Mouse (Mus musculus) MEL (cell line): ENCODE measurements at regions not wholly inside any gene's neighbourhood (a gene's known extent, or its start where the extent isn't known, plus 50 kb on each side); places are given as distances from the start of the nearest gene placed in this dataset.

Source experiments
- CHD1 ChIP-seq: IDR thresholded peaks from 2 replicates; pipeline ENCODE4 v1.6.1; 2012; ENCODE audit warnings: low read depth, mild to moderate bottlenecking, inconsistent platforms, low read length, improper control_type of control experiment
- CTCF ChIP-seq, 3 experiments: IDR thresholded peaks in 2 of 3; conservative IDR thresholded peaks in 1 of 3; 2 replicates each; pipeline ENCODE4 v1.5.1; 2011 to 2012; ENCODE audit warnings: low read length in 3 of 3, low read depth in 2 of 3, mild to moderate bottlenecking in 2 of 3, improper control_type of control experiment in 1 of 3, inconsistent platforms in 1 of 3, mixed read lengths in 1 of 3, moderate library complexity in 1 of 3; ENCODE audit not compliant: control insufficient read depth in 1 of 3, insufficient read depth in 1 of 3, poor library complexity in 1 of 3, severe bottlenecking in 1 of 3
- MAX ChIP-seq: IDR thresholded peaks from 2 replicates; pipeline ENCODE4 v1.6.1; 2011; ENCODE audit warnings: low read length, improper control_type of control experiment
- MXI1 ChIP-seq: IDR thresholded peaks from 2 replicates; pipeline ENCODE4 v1.6.1; 2011; ENCODE audit warnings: mild to moderate bottlenecking, low read depth, low read length, improper control_type of control experiment
- NELFE ChIP-seq: IDR thresholded peaks from 2 replicates; pipeline ENCODE4 v1.6.1; 2011; ENCODE audit warnings: low read depth, low read length, improper control_type of control experiment
- POLR2A ChIP-seq, 2 experiments: IDR thresholded peaks; 2 replicates each; pipeline ENCODE4 v1.6.1; 2011 to 2012; ENCODE audit warnings: low read length in 2 of 2, mild to moderate bottlenecking in 2 of 2, control low read depth in 1 of 2, improper control_type of control experiment in 1 of 2, low read depth in 1 of 2, moderate library complexity in 1 of 2; ENCODE audit not compliant: control insufficient read depth in 1 of 2, insufficient read depth in 1 of 2, poor library complexity in 1 of 2
- POLR2AphosphoS5 ChIP-seq: IDR thresholded peaks from 2 replicates; pipeline ENCODE4 v1.6.1; 2012; ENCODE audit warnings: low read depth, borderline replicate concordance, mild to moderate bottlenecking, inconsistent platforms, low read length, moderate library complexity, mixed read lengths
- SIN3A ChIP-seq: IDR thresholded peaks from 2 replicates; pipeline ENCODE4 v1.6.1; 2012; ENCODE audit warnings: low read length, improper control_type of control experiment, inconsistent platforms
- SMC3 ChIP-seq: IDR thresholded peaks from 2 replicates; pipeline ENCODE4 v1.6.1; 2011; ENCODE audit warnings: low read depth, low read length, improper control_type of control experiment
- TAL1 ChIP-seq: IDR thresholded peaks from 2 replicates; pipeline ENCODE4 v1.6.1; 2012; ENCODE audit warnings: mild to moderate bottlenecking, inconsistent platforms, low read length, moderate library complexity, mixed read lengths
- ZKSCAN1 ChIP-seq: IDR thresholded peaks from 2 replicates; pipeline ENCODE4 v1.6.1; 2012; ENCODE audit warnings: low read depth, mild to moderate bottlenecking, inconsistent platforms, low read length, improper control_type of control experiment, moderate library complexity

GRCm38 (mm10) chr12:25309234-25309633 is 212.3 kb upstream of the Id2 start:
- no peak for TF ChIP-seq TAL1
- no peak for TF ChIP-seq MAX
- TF ChIP-seq CTCF (IDR thresholded peaks at IDR 0.05 in 2 of 3, conservative IDR thresholded peaks at IDR 0.05 in 1 of 3; ENCODE audit: control insufficient read depth in 1 of 3, insufficient read depth in 1 of 3, low read depth in 2 of 3, low read length in 3 of 3, poor library complexity in 1 of 3, severe bottlenecking in 1 of 3): no peak
- no peak for TF ChIP-seq MXI1
- TF ChIP-seq ZKSCAN1: no peak
- TF ChIP-seq CHD1: no peak
- no peak for TF ChIP-seq NELFE
- no peak for TF ChIP-seq SIN3A
- no peak for TF ChIP-seq POLR2A (IDR thresholded peaks at IDR 0.05; ENCODE audit: control insufficient read depth in 1 of 2, insufficient read depth in 1 of 2, low read depth in 1 of 2, low read length in 2 of 2, poor library complexity in 1 of 2)
- no peak for TF ChIP-seq SMC3
- TF ChIP-seq POLR2AphosphoS5: no peak
